Mouse (Mus musculus) kidney, postnatal 14 days (tissue): ENCODE results near the gene Cdh8.

Source experiments
- DNase-seq: peaks from one replicate; pipeline ENCODE4 v3.0.0; 2022; ENCODE audit warnings: mixed read lengths

Cdh8 gene

GRCm38 (mm10) chr8:99415966-99416781 is at the start of gene Cdh8:
TSS of gene Cdh8 (minus strand) at chr8:99416471.
- DNase-seq = peak; percentile 3

- DNase-seq = no peak
Observed at GRCm38 (mm10) chr8:99446506-99446905, 30.2 kb upstream of the Cdh8 start.

GRCm38 (mm10) chr8:99425901-99426300 is 9.6 kb upstream of the Cdh8 start:
- no peak for DNase-seq

GRCm38 (mm10) chr8:99421516-99421915 is 5.2 kb upstream of the Cdh8 start:
- no peak for DNase-seq

GRCm38 (mm10) chr8:99419726-99420125 is 3.5 kb upstream of the Cdh8 start:
- DNase-seq = no peak

GRCm38 (mm10) chr8:99417456-99417855 is 1.2 kb upstream of the Cdh8 start:
- DNase-seq = no peak

- no peak for DNase-seq
Observed at GRCm38 (mm10) chr8:99415076-99415965, 950 bp downstream of the Cdh8 start.

- no peak for DNase-seq
Observed at GRCm38 (mm10) chr8:99414483-99414921, 1.8 kb downstream of the Cdh8 start.

GRCm38 (mm10) chr8:99413877-99414482 is 2.3 kb downstream of the Cdh8 start:
- no peak for DNase-seq

GRCm38 (mm10) chr8:99393908-99394307 is 22.4 kb downstream of the Cdh8 start:
- DNase-seq = no peak

GRCm38 (mm10) chr8:99370104-99370503 is 46.2 kb downstream of the Cdh8 start:
- no peak for DNase-seq

- no peak for DNase-seq
Observed at GRCm38 (mm10) chr8:99369166-99369565, 47.1 kb downstream of the Cdh8 start.

GRCm38 (mm10) chr8:99368449-99368848 is 47.8 kb downstream of the Cdh8 start:
- DNase-seq = no peak

GRCm38 (mm10) chr8:99353923-99354322 is 62.3 kb downstream of the Cdh8 start:
- DNase-seq = no peak

GRCm38 (mm10) chr8:99353221-99353620 is 63.0 kb downstream of the Cdh8 start:
- DNase-seq = no peak

GRCm38 (mm10) chr8:99349456-99349855 is 66.8 kb downstream of the Cdh8 start:
- DNase-seq = no peak

GRCm38 (mm10) chr8:99348618-99349017 is 67.7 kb downstream of the Cdh8 start:
- DNase-seq = no peak

- DNase-seq = no peak
Observed at GRCm38 (mm10) chr8:99339310-99339709, 77.0 kb downstream of the Cdh8 start.

GRCm38 (mm10) chr8:99327559-99327958 is 88.7 kb downstream of the Cdh8 start:
- DNase-seq = no peak

- DNase-seq = no peak
Observed at GRCm38 (mm10) chr8:99314561-99314960, 101.7 kb downstream of the Cdh8 start.

GRCm38 (mm10) chr8:99304184-99304583 is 112.1 kb downstream of the Cdh8 start:
- DNase-seq = no peak

GRCm38 (mm10) chr8:99290201-99290600 is 126.1 kb downstream of the Cdh8 start:
- DNase-seq = no peak

- DNase-seq = no peak
Observed at GRCm38 (mm10) chr8:99285103-99285502, 131.2 kb downstream of the Cdh8 start.
